Mouse (Mus musculus): ENCODE measurements around the gene Chaf1a.

GRCm38 (mm10) chr17:56116193-56116592 lies 76.0 kb downstream of the Chaf1a start:
- TF ChIP-seq CTCF (IDR thresholded peaks at IDR 0.05) (no peak), EP300 (IDR thresholded peaks at IDR 0.05) (no peak)

Data from lung, postnatal 0 days (tissue).